Comparison of ENCODE assay signal across 8 mouse cellular contexts in genomic region chr12:98347550-98348318, GRCm38 (mm10).
A peak's percentile ranks its signal among the peaks of the same experiment; 100 is the strongest.
DNase-seq lines count a peak whose midpoint lies in the region; ATAC-seq and TF ChIP-seq lines count a peak whose summit lies in the region.
"Had no signal": no experiment of that assay in that cellular context is flagged by ENCODE, and none has a peak within 500 bp of the region (broad histone marks: within the 10 kb centered on the region; RNA-seq: fewer than 3 reads in every experiment).

No protein-coding gene starts in this region.

- intact Hi-C loops in left cerebral cortex, postnatal 14 days (cut with DNase I): no loop called here

- H3K9me3 ChIP-seq in limb, embryonic 11.5 days (ENCODE audit: control insufficient read depth, low read length): no peaks in the 10 kb centered on the region
- H3K9me3 ChIP-seq in limb, embryonic 10.5 days (replicated peaks): no peaks in the 10 kb centered on the region
- H3K9me3 ChIP-seq in ES-Bruce4 (replicated peaks; ENCODE audit: control insufficient read depth, insufficient read depth, low read length, poor library complexity, severe bottlenecking): no peaks in the 10 kb centered on the region
- H3K9me3 ChIP-seq: midbrain, embryonic 12.5 days had no signal

- no peak for TF ChIP-seq EP300 in ES-Bruce4 (IDR thresholded peaks at IDR 0.05; ENCODE audit: insufficient read depth, low read depth, low read length)

- H3K9ac ChIP-seq in limb, embryonic 11.5 days (ENCODE audit: low read length): no peak overlapping the region
- H3K9ac ChIP-seq in ES-Bruce4 (ENCODE audit: low read depth, poor library complexity, severe bottlenecking): no peak overlapping the region
- H3K9ac ChIP-seq: midbrain, embryonic 12.5 days had no signal

- WGBS in limb, embryonic 11.5 days: 76% methylated on average over 13 of the region's 13 CpGs
- WGBS in limb, embryonic 10.5 days: 77% methylated on average over 13 of the region's 13 CpGs

- H3K27ac ChIP-seq in limb, embryonic 11.5 days (replicated peaks; ENCODE audit: low read depth, low read length): no peak overlapping the region
- no peak overlapping the region for H3K27ac ChIP-seq in limb, embryonic 10.5 days
- H3K27ac ChIP-seq in ES-Bruce4 (ENCODE audit: insufficient read depth, low read length): no peak overlapping the region
- H3K27ac ChIP-seq: midbrain, embryonic 12.5 days had no signal

- no peaks in the 10 kb centered on the region for H3K4me1 ChIP-seq in limb, embryonic 11.5 days (ENCODE audit: control insufficient read depth, insufficient read depth, low read length)
- no peaks in the 10 kb centered on the region for H3K4me1 ChIP-seq in limb, embryonic 10.5 days
- no peaks in the 10 kb centered on the region for H3K4me1 ChIP-seq in ES-Bruce4 (ENCODE audit: control insufficient read depth, insufficient read depth, low read length)
- H3K4me1 ChIP-seq: midbrain, embryonic 12.5 days had no signal

- no peak for ATAC-seq in limb, embryonic 11.5 days (ENCODE audit: insufficient number of reproducible peaks, low FRiP score, low TSS enrichment, low read depth)

- no peak for TF ChIP-seq POLR2A in ES-Bruce4 (IDR thresholded peaks at IDR 0.05; ENCODE audit: insufficient read depth, low read length)

- no peaks in the 10 kb centered on the region for H3K36me3 ChIP-seq in limb, embryonic 11.5 days (ENCODE audit: control insufficient read depth, insufficient read depth, low read length)
- no peaks in the 10 kb centered on the region for H3K36me3 ChIP-seq in limb, embryonic 10.5 days
- H3K36me3 ChIP-seq in ES-Bruce4 (ENCODE audit: control insufficient read depth, insufficient read depth, low read length, poor library complexity, severe bottlenecking): no peaks in the 10 kb centered on the region
- H3K36me3 ChIP-seq: midbrain, embryonic 12.5 days had no signal

- H3K4me3 ChIP-seq in limb, embryonic 11.5 days (ENCODE audit: low read depth, low read length): no peak overlapping the region
- no peak overlapping the region for H3K4me3 ChIP-seq in limb, embryonic 10.5 days
- no peak overlapping the region for H3K4me3 ChIP-seq in ES-Bruce4 (ENCODE audit: low read depth, low read length)
- H3K4me3 ChIP-seq: midbrain, embryonic 12.5 days had no signal

- TF ChIP-seq CTCF in ES-Bruce4 (IDR thresholded peaks at IDR 0.05; ENCODE audit: low read depth, low read length): peak; percentile 6

- no peak overlapping the region for H3K4me2 ChIP-seq in limb, embryonic 11.5 days (ENCODE audit: low read depth, severe bottlenecking)
- H3K4me2 ChIP-seq: midbrain, embryonic 12.5 days had no signal

- DNase-seq in limb, embryonic 11.5 days (ENCODE audit: low spot score): peak; percentile 59
- no peak for DNase-seq in limb, embryonic 10.5 days (ENCODE audit: low spot score)
- peak; percentile 63 for DNase-seq in adipocyte (ENCODE audit: low spot score)
- DNase-seq in embryo, embryonic 11 days: peak; percentile 55
- DNase-seq in left cerebral cortex, postnatal 14 days (ENCODE audit: low spot score in 2 of 2): peak; percentile 76 to 80
- DNase-seq in spleen, postnatal 4 days (ENCODE audit: low spot score in 2 of 2): peak; percentile 34 to 71

- H3K27me3 ChIP-seq in limb, embryonic 11.5 days (ENCODE audit: control insufficient read depth, insufficient read depth, low read length): no peaks in the 10 kb centered on the region
- H3K27me3 ChIP-seq in limb, embryonic 10.5 days (ENCODE audit: low read depth, poor library complexity, severe bottlenecking): no peaks in the 10 kb centered on the region
- H3K27me3 ChIP-seq in ES-Bruce4 (ENCODE audit: control insufficient read depth, insufficient read depth, low read length, poor library complexity, severe bottlenecking): no peaks in the 10 kb centered on the region
- H3K27me3 ChIP-seq: midbrain, embryonic 12.5 days had no signal
